Mouse (Mus musculus) MEL (cell line): Measurements from ENCODE around the gene Zc3h12b.

Source experiments
- CTCF ChIP-seq, 3 experiments: IDR thresholded peaks in 2 of 3; conservative IDR thresholded peaks in 1 of 3; 2 replicates each; pipeline ENCODE4 v1.5.1; 2011 to 2012; ENCODE audit warnings: low read length in 3 of 3, low read depth in 2 of 3, mild to moderate bottlenecking in 2 of 3, improper control_type of control experiment in 1 of 3, inconsistent platforms in 1 of 3, mixed read lengths in 1 of 3, moderate library complexity in 1 of 3; ENCODE audit not compliant: control insufficient read depth in 1 of 3, insufficient read depth in 1 of 3, poor library complexity in 1 of 3, severe bottlenecking in 1 of 3
- POLR2AphosphoS2 ChIP-seq: IDR thresholded peaks from 2 replicates; pipeline ENCODE4 v1.6.1; 2011; ENCODE audit warnings: low read length, improper control_type of control experiment
- SIN3A ChIP-seq: IDR thresholded peaks from 2 replicates; pipeline ENCODE4 v1.6.1; 2012; ENCODE audit warnings: low read length, improper control_type of control experiment, inconsistent platforms
- TCF12 ChIP-seq: IDR thresholded peaks from 2 replicates; pipeline ENCODE4 v1.6.1; 2014; ENCODE audit warnings: low read depth, mild to moderate bottlenecking, inconsistent platforms, low read length, improper control_type of control experiment, moderate library complexity

DNA sequence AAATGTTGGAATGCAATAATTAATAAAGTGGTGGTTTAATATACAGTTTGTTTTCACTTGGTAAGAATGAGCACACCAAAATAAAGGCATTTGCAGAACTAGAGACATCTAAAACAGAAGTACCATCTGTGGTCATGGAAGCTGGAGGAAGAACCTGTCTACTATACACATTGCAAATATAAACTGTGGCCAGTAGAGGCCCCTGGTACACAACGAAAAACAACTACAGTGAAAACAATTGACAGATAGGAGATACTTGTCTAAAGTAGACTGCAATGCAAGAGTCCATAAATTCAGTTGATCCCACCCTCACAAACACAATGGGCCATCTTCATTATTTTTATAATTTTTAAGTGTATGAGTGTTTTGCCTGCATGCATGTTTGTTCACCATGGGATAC lies 24.4 kb upstream of the Zc3h12b start:
- TF ChIP-seq TCF12 (no peak), SIN3A (no peak), POLR2AphosphoS2 (no peak), CTCF (IDR thresholded peaks at IDR 0.05 in 2 of 3, conservative IDR thresholded peaks at IDR 0.05 in 1 of 3; ENCODE audit: control insufficient read depth in 1 of 3, insufficient read depth in 1 of 3, low read depth in 2 of 3, low read length in 3 of 3, poor library complexity in 1 of 3, severe bottlenecking in 1 of 3) (no peak)
